Mouse (Mus musculus) heart, postnatal 0 days (tissue): ENCODE results near the gene 4930512M02Rik. TPM values are rescaled to one million over a fixed set of nuclear protein-coding genes. Genes with fewer than 3 reads are reported as not detected.
A peak's percentile ranks its signal among the peaks of the same experiment; 100 is the strongest.

Experiments used
- ATAC-seq: fragments of 200-750 bp; cut with Nextera tagmentation; 2 replicates; pipeline ENCODE4 v1.8.0; 2017; ENCODE audit warnings: low read depth, moderate number of reproducible peaks, moderate library complexity; ENCODE audit not compliant: insufficient read depth
- DNase-seq: peaks from one replicate; pipeline ENCODE4 v3.0.0-alpha.2; 2016; ENCODE audit warnings: low spot score
- H3K27ac ChIP-seq: fragments of 300-500 bp; sonication (generic); 2 replicates; pipeline ENCODE4 v1.5.1; 2014; ENCODE audit warnings: low read depth, mild to moderate bottlenecking
- H3K27me3 ChIP-seq: fragments of 300-500 bp; sonication (generic); 2 replicates; pipeline ENCODE4 v1.6.1; 2014; ENCODE audit warnings: low read length, mixed read lengths; ENCODE audit not compliant: control insufficient read depth, insufficient read depth
- H3K36me3 ChIP-seq: fragments of 300-500 bp; sonication (generic); replicated peaks from 2 replicates; pipeline ENCODE4 v1.6.1; 2014; ENCODE audit warnings: low read length, mixed read lengths; ENCODE audit not compliant: control insufficient read depth, insufficient read depth
- H3K4me1 ChIP-seq: fragments of 300-500 bp; sonication (generic); 2 replicates; pipeline ENCODE4 v1.6.1; 2014; ENCODE audit warnings: antibody characterized with exemption; ENCODE audit not compliant: control insufficient read depth, insufficient read depth
- H3K4me2 ChIP-seq: fragments of 300-500 bp; sonication (generic); 2 replicates; pipeline ENCODE4 v1.6.1; 2014; ENCODE audit warnings: low read depth, mild to moderate bottlenecking, low read length, moderate library complexity
- H3K4me3 ChIP-seq: fragments of 300-500 bp; sonication (generic); 2 replicates; pipeline ENCODE4 v1.5.1; 2014; ENCODE audit warnings: low read depth, low read length
- H3K9ac ChIP-seq: fragments of 300-500 bp; sonication (generic); replicated peaks from 2 replicates; pipeline ENCODE4 v1.6.1; 2014; ENCODE audit warnings: low read depth, low read length, mixed read lengths
- H3K9me3 ChIP-seq: fragments of 300-500 bp; sonication (generic); replicated peaks from 2 replicates; pipeline ENCODE4 v1.6.1; 2016; ENCODE audit warnings: low read length; ENCODE audit not compliant: control insufficient read depth
- CTCF ChIP-seq: IDR thresholded peaks from 2 replicates; pipeline ENCODE4 v1.5.1; 2016; ENCODE audit warnings: antibody characterized with exemption, control low read depth, low read depth
- EP300 ChIP-seq: IDR thresholded peaks from 2 replicates; pipeline ENCODE4 v1.6.1; 2016; ENCODE audit warnings: antibody characterized with exemption, low read depth
- WGBS: fragments of 180-500 bp; shearing (Covaris S2); extraction: QIAGEN DNeasy Blood & Tissue Kit; methylation state at CpG from one replicate; pipeline ENCODE4 v1.1.7; 2014; 5-methylcytosine and 5-hydroxymethylcytosine counted together
- polyA plus RNA-seq: library from polyadenylated mRNA; unstranded; fragments of >200 nt; fragmentation: Nextera tagmentation; extraction: Ambion mirVana; gene quantifications from 2 replicates; pipeline ENCODE4 v1.2.1, GENCODE M21; 2015
- total RNA-seq: library from RNA; depleted of rRNA; stranded (reverse); fragments of >200 nt; gene quantifications from 2 replicates; pipeline ENCODE4 v1.2.3, GENCODE M21; 2014; ENCODE audit warnings: low replicate concordance

The 4930512M02Rik gene
- total and polyA plus RNA-seq, 2 experiments from 2014 or later = not detected

DNA sequence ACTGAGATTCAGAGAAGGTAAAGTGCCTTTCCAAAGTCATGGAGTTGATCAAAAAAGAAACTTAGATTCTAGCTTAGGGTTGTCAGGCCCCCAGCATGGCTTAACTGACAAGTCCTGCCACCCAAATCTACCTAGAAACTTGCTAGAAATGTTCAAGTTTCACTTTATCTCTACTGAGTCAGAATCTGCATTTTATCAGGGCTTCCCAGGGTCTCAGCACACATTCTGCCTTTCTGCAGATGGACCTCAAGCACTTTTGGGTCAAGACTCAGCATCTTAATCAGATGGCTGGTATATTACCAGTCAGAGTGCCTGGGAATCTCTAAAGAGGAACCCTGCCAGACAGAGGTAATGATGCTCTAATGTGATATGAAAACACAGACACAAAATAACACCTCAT lies 56.9 kb downstream of the 4930512M02Rik start:
- Histone ChIP-seq H3K36me3 (no peaks in the 10 kb centered on the region), H3K27me3 (no peaks in the 10 kb centered on the region), H3K9me3 (no peaks in the 10 kb centered on the region), H3K4me3 (no peak overlapping the region), H3K9ac (no peak overlapping the region), H3K27ac (no peak overlapping the region), H3K4me1 (no peaks in the 10 kb centered on the region), H3K4me2 (no peak overlapping the region)
- ATAC-seq (no peak), DNase-seq (no peak)
- TF ChIP-seq CTCF (no peak), EP300 (no peak)

DNA sequence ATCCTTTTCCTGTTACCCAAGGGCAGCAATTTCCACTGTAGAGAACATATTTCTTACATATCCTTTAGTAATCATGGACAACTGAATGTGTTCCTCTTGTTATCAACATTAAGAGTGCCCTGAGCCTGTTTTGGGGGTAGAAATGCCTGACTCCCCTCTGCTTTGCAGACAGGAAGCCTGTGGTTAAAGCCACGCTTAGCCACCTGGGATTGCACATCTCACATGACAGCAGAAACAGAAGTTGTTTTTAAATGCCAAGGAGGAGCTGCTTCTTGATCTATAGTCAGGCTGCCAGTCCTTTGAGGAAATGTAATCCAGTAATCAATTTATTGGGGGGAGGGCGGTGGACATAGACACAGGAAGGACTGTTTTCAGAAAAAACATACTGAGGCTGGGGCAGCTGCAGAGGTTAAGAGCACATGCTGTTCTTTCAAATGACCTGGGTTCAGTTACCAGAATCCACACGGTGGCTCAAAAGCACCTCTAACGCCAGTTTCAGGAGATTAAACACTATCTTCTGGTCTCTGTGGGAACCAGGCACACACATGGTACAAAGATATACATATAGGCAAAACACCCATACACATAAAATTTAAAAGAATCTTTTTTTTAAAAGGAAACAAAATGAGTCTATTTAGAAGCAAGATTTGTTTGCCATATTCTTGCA lies 58.0 kb downstream of the 4930512M02Rik start:
- ATAC-seq (no peak), DNase-seq (no peak)
- Histone ChIP-seq H3K9ac (no peak overlapping the region), H3K9me3 (no peaks in the 10 kb centered on the region), H3K4me1 (no peaks in the 10 kb centered on the region), H3K4me3 (no peak overlapping the region), H3K27me3 (no peaks in the 10 kb centered on the region), H3K27ac (no peak overlapping the region; the same call in 1 of the 2 replicates), H3K36me3 (no peaks in the 10 kb centered on the region), H3K4me2 (no peak overlapping the region)
- TF ChIP-seq EP300 (no peak), CTCF (no peak)
- WGBS = 39% methylated on average over 4 of the region's 4 CpGs

- TF ChIP-seq CTCF (no peak), EP300 (no peak)
- DNase-seq = no peak
- no peaks in the 10 kb centered on the region for H3K27me3 ChIP-seq
- 78% methylated on average over 2 of the region's 2 CpGs for WGBS
- no peaks in the 10 kb centered on the region for H3K36me3 ChIP-seq
- H3K9ac ChIP-seq = no peak overlapping the region
- no peak overlapping the region for H3K4me2 ChIP-seq
- no peaks in the 10 kb centered on the region for H3K4me1 ChIP-seq
- H3K27ac ChIP-seq = no peak overlapping the region
- H3K4me3 ChIP-seq = no peak overlapping the region
- no peaks in the 10 kb centered on the region for H3K9me3 ChIP-seq
- no peak for ATAC-seq
These were observed 59.6 kb downstream of the 4930512M02Rik start for GRCm38 (mm10) chr11:11568033-11568432.

- Histone ChIP-seq H3K27me3 (no peaks in the 10 kb centered on the region), H3K4me3 (no peak overlapping the region), H3K27ac (peak overlapping the region; percentile 65; the same call in 1 of the 2 replicates), H3K9me3 (no peaks in the 10 kb centered on the region), H3K4me1 (no peaks in the 10 kb centered on the region), H3K4me2 (no peak overlapping the region), H3K9ac (no peak overlapping the region), H3K36me3 (no peaks in the 10 kb centered on the region)
- WGBS = 56% methylated on average over 6 of the region's 6 CpGs
- ATAC-seq (no peak), DNase-seq (no peak)
- TF ChIP-seq CTCF (no peak), EP300 (no peak)
These were observed 62.4 kb downstream of the 4930512M02Rik start for GRCm38 (mm10) chr11:11565146-11565820.

DNA sequence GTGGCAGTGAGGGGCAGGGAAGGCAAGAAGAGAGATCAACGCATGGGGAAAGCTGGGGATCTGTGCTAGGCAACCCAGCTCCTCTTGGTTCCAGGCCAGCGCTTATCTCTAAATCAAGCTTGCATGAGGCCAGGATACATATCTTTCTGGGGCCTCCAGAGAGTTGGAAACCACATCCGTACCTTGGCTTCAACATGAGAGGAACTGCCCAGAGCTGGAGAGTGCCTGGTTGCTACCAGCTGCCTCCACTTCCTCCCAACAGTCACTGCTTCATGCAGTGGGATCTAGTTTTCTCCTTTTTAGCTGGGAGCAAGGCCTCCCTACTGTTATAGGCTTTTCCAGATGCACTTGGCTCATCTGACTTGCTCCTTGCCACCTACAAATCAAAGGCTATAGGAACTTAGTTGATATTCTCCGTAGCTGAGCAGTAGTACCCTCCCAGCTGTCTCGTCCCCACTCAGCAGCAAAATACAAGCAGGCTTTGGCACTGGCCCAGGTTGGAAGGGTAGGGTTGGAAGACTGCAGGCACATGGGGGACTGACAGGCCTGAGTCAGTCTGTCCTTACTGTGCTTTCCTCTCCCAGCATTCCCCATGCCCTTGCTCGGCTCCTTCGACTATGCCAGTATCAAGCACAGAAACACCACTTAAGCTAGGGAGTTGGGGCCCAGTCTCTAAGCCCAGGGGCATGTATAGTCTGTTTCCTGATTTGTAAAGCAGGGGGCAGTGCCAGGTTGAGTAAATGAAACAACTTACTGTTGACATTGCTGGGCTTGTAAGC lies 63.2 kb downstream of the 4930512M02Rik start:
- H3K36me3 ChIP-seq = no peaks in the 10 kb centered on the region
- peak overlapping the region; percentile 65; the same call in 1 of the 2 replicates for H3K27ac ChIP-seq
- 51% methylated on average over 7 of the region's 7 CpGs for WGBS
- H3K27me3 ChIP-seq = no peaks in the 10 kb centered on the region
- no peak overlapping the region for H3K4me3 ChIP-seq
- H3K9ac ChIP-seq = no peak overlapping the region
- DNase-seq (no peak), ATAC-seq (no peak)
- H3K9me3 ChIP-seq = no peaks in the 10 kb centered on the region
- no peak for TF ChIP-seq EP300
- TF ChIP-seq CTCF = no peak
- no peaks in the 10 kb centered on the region for H3K4me1 ChIP-seq
- H3K4me2 ChIP-seq = no peak overlapping the region
